Mouse (Mus musculus): Measurements from ENCODE around the gene 1110032A03Rik.

1110032A03Rik gene

GRCm38 (mm10) chr9:50776162-50776760, 941 bp upstream of the 1110032A03Rik start:
- in situ Hi-C loops (cut with MboI; ENCODE audit: low pct_unique_long_range_greater_than_20kb in 1 of 2, low sequenced_read_pairs in 2 of 2, unreplicated experiment in 1 of 2): no loop called here

- in situ Hi-C loops (cut with MboI; ENCODE audit: low pct_unique_long_range_greater_than_20kb in 1 of 2, low sequenced_read_pairs in 2 of 2, unreplicated experiment in 1 of 2): no loop called here
These were observed 374 bp upstream of the 1110032A03Rik start for GRCm38 (mm10) chr9:50775662-50776126.

- in situ Hi-C loops (cut with MboI; ENCODE audit: low pct_unique_long_range_greater_than_20kb in 1 of 2, low sequenced_read_pairs in 2 of 2, unreplicated experiment in 1 of 2): no loop called here
These were observed 1.3 kb downstream of the 1110032A03Rik start for GRCm38 (mm10) chr9:50774026-50774462.

- in situ Hi-C loops (cut with MboI; ENCODE audit: low pct_unique_long_range_greater_than_20kb in 1 of 2, low sequenced_read_pairs in 2 of 2, unreplicated experiment in 1 of 2): no loop called here
These were observed 5.3 kb downstream of the 1110032A03Rik start for GRCm38 (mm10) chr9:50770011-50770410.

- in situ Hi-C loops (cut with MboI; ENCODE audit: low pct_unique_long_range_greater_than_20kb in 1 of 2, low sequenced_read_pairs in 2 of 2, unreplicated experiment in 1 of 2): no loop called here
These were observed 7.0 kb downstream of the 1110032A03Rik start, which contains the start of gene Fdxacb1 for GRCm38 (mm10) chr9:50768107-50769002. TSS of gene Fdxacb1 (plus strand) at chr9:50768236.

- in situ Hi-C loops (cut with MboI; ENCODE audit: low pct_unique_long_range_greater_than_20kb in 1 of 2, low sequenced_read_pairs in 2 of 2, unreplicated experiment in 1 of 2): no loop called here
These were observed 7.7 kb downstream of the 1110032A03Rik start for GRCm38 (mm10) chr9:50767531-50768106.

GRCm38 (mm10) chr9:50763331-50763730, 12.0 kb downstream of the 1110032A03Rik start:
- in situ Hi-C loops (cut with MboI; ENCODE audit: low pct_unique_long_range_greater_than_20kb in 1 of 2, low sequenced_read_pairs in 2 of 2, unreplicated experiment in 1 of 2): no loop called here

- in situ Hi-C loops (cut with MboI; ENCODE audit: low pct_unique_long_range_greater_than_20kb in 1 of 2, low sequenced_read_pairs in 2 of 2, unreplicated experiment in 1 of 2): no loop called here
These were observed 13.6 kb downstream of the 1110032A03Rik start for GRCm38 (mm10) chr9:50761520-50762243.

GRCm38 (mm10) chr9:50756711-50757110, 18.6 kb downstream of the 1110032A03Rik start:
- in situ Hi-C loops (cut with MboI; ENCODE audit: low pct_unique_long_range_greater_than_20kb in 1 of 2, low sequenced_read_pairs in 2 of 2, unreplicated experiment in 1 of 2): no loop called here

- in situ Hi-C loops (cut with MboI; ENCODE audit: low pct_unique_long_range_greater_than_20kb in 1 of 2, low sequenced_read_pairs in 2 of 2, unreplicated experiment in 1 of 2): no loop called here
These were observed 21.4 kb downstream of the 1110032A03Rik start for GRCm38 (mm10) chr9:50753947-50754346.

GRCm38 (mm10) chr9:50752784-50753615, 22.3 kb downstream of the 1110032A03Rik start:
- in situ Hi-C loops (cut with MboI; ENCODE audit: low pct_unique_long_range_greater_than_20kb in 1 of 2, low sequenced_read_pairs in 2 of 2, unreplicated experiment in 1 of 2): no loop called here

- in situ Hi-C loops (cut with MboI; ENCODE audit: low pct_unique_long_range_greater_than_20kb in 1 of 2, low sequenced_read_pairs in 2 of 2, unreplicated experiment in 1 of 2): no loop called here
These were observed 23.2 kb downstream of the 1110032A03Rik start, which contains the start of gene Hspb2 for GRCm38 (mm10) chr9:50752054-50752602. TSS of gene Hspb2 (minus strand) at chr9:50752354.

- in situ Hi-C loops (cut with MboI; ENCODE audit: low pct_unique_long_range_greater_than_20kb in 1 of 2, low sequenced_read_pairs in 2 of 2, unreplicated experiment in 1 of 2): no loop called here
These were observed 24.0 kb downstream of the 1110032A03Rik start, which contains the start of gene Cryab for GRCm38 (mm10) chr9:50751323-50751722. TSS of gene Cryab (plus strand) at chr9:50751325.

GRCm38 (mm10) chr9:50750706-50751105, 24.6 kb downstream of the 1110032A03Rik start:
- in situ Hi-C loops (cut with MboI; ENCODE audit: low pct_unique_long_range_greater_than_20kb in 1 of 2, low sequenced_read_pairs in 2 of 2, unreplicated experiment in 1 of 2): no loop called here

- in situ Hi-C loops (cut with MboI; ENCODE audit: low pct_unique_long_range_greater_than_20kb in 1 of 2, low sequenced_read_pairs in 2 of 2, unreplicated experiment in 1 of 2): no loop called here
These were observed 29.1 kb downstream of the 1110032A03Rik start, which contains the start of gene 2310030G06Rik for GRCm38 (mm10) chr9:50746214-50746677. TSS of gene 2310030G06Rik (minus strand) at chr9:50746536.

- in situ Hi-C loops (cut with MboI; ENCODE audit: low pct_unique_long_range_greater_than_20kb in 1 of 2, low sequenced_read_pairs in 2 of 2, unreplicated experiment in 1 of 2): no loop called here
These were observed 29.5 kb downstream of the 1110032A03Rik start for GRCm38 (mm10) chr9:50745806-50746205.

GRCm38 (mm10) chr9:50742744-50743143, 32.6 kb downstream of the 1110032A03Rik start:
- in situ Hi-C loops (cut with MboI; ENCODE audit: low pct_unique_long_range_greater_than_20kb in 1 of 2, low sequenced_read_pairs in 2 of 2, unreplicated experiment in 1 of 2): no loop called here
